Comparison of ENCODE assay signal across 14 mouse cellular contexts in the genomic region with DNA sequence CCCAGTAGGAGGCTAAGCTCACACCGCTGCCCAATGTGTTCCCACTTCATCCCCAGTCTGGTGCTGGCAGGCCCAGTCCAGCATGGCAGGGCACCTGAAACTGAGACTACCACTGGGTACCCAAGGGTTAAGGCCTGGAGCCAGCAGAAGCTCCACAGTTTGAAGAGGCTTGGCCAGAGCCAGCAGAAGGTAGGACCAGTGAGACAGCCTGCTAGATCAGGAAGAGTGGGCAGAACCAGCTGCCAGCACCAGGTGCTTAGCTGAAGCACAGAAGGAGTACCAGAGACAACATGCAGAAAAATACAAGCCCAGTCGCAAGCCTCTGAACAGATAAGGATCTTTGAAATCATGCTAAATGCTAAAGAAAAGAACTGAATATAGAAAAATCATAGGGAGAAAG.
A peak's percentile ranks its signal among the peaks of the same experiment; 100 is the strongest.
DNase-seq lines count a peak whose midpoint lies in the region; ATAC-seq and TF ChIP-seq lines count a peak whose summit lies in the region.
"Had no signal": no experiment of that assay in that cellular context is flagged by ENCODE, and none has a peak within 500 bp of the region (broad histone marks: within the 10 kb centered on the region; RNA-seq: fewer than 3 reads in every experiment).

No protein-coding gene starts in this region.

- H3K9ac ChIP-seq in forebrain, postnatal 0 days: no peak overlapping the region
- H3K9ac ChIP-seq: liver, embryonic 14.5 days had no signal

- no peaks in the 10 kb centered on the region for H3K27me3 ChIP-seq in forebrain, postnatal 0 days (ENCODE audit: insufficient read depth, low read length)

- WGBS in forebrain, postnatal 0 days: 77% methylated on average over 2 of the region's 2 CpGs

- no peak for TF ChIP-seq CTCF in forebrain, postnatal 0 days (IDR thresholded peaks at IDR 0.05; ENCODE audit: low read depth)

- DNase-seq in cerebellum, adult 9-10 months: peak; percentile 26
- DNase-seq in frontal cortex, postnatal 10 days (ENCODE audit: low spot score in 2 of 2): peak; percentile 9 to 18
- peak; percentile 36 to 45 for DNase-seq in layer of hippocampus, postnatal 25 days (ENCODE audit: extremely low spot score in 1 of 2, low spot score in 1 of 2)
- peak; percentile 59 to 74 for DNase-seq in right cerebral cortex, postnatal 10 days (ENCODE audit: low spot score in 2 of 2)
- DNase-seq in forebrain, postnatal 0 days: no peak
- no peak for DNase-seq in spleen, postnatal 14 days (ENCODE audit: low spot score in 2 of 2)
- no peak for DNase-seq in thymus, postnatal 4 days
- DNase-seq: embryo, embryonic 11 days; gastrocnemius, postnatal 36 days; midbrain, embryonic 14.5 days had no signal

- ATAC-seq in forebrain, postnatal 0 days: no peak
- ATAC-seq: inflammation-experienced regulatory T-cells, adult 6 months had no signal

- H3K4me1 ChIP-seq in forebrain, postnatal 0 days (ENCODE audit: insufficient read depth): no peaks in the 10 kb centered on the region

- 0 out of 2 replicates have a peak, but pooled peaks cover 5% of the 10 kb centered on the region for H3K9me3 ChIP-seq in forebrain, postnatal 0 days (ENCODE audit: low read length)

- no peak overlapping the region for H3K27ac ChIP-seq in forebrain, postnatal 0 days (ENCODE audit: low read depth, low read length)
- H3K27ac ChIP-seq: liver, embryonic 14.5 days; stomach, postnatal 0 days had no signal

- no peak overlapping the region for H3K4me2 ChIP-seq in forebrain, postnatal 0 days (ENCODE audit: low read depth)

- no peaks in the 10 kb centered on the region for H3K36me3 ChIP-seq in forebrain, postnatal 0 days (ENCODE audit: insufficient read depth)

- no peak overlapping the region for H3K4me3 ChIP-seq in forebrain, postnatal 0 days (ENCODE audit: low read depth, low read length)
- H3K4me3 ChIP-seq: erythroblast, embryonic 14.5 days had no signal

Comparison
In these comparisons a context has a peak if more than half of its experiments do, and no peak if none do; other contexts are left out.
1. DNase-seq: peak in cerebellum, adult 9-10 months (single experiment), frontal cortex, postnatal 10 days (2 of 2), layer of hippocampus, postnatal 25 days (2 of 2) and right cerebral cortex, postnatal 10 days (2 of 2); none in forebrain, postnatal 0 days (single experiment), spleen, postnatal 14 days (0 of 2) and thymus, postnatal 4 days (single experiment).